Comparison of ENCODE assay signal across 8 mouse cellular contexts in genomic region chrX:74312540-74313464, GRCm38 (mm10). TPM values are rescaled to one million over a fixed set of nuclear protein-coding genes. Genes with fewer than 3 reads are reported as not detected.
A peak's percentile ranks its signal among the peaks of the same experiment; 100 is the strongest.
DNase-seq lines count a peak whose midpoint lies in the region; ATAC-seq and TF ChIP-seq lines count a peak whose summit lies in the region.

Gene Fam50a, plus strand, starts transcription at chrX:74313033.

- 15% methylated on average over 56 of the region's 59 CpGs for WGBS in lung, embryonic 16.5 days
- 7% methylated on average over 59 of the region's 59 CpGs for WGBS in thymus, adult 2 months

- TF ChIP-seq POLR2A in thymus, adult 2 months (IDR thresholded peaks at IDR 0.05; ENCODE audit: control insufficient read depth, extremely low read depth, insufficient read depth, low read length, poor library complexity), result no peak

- no peak for TF ChIP-seq CTCF in thymus, adult 2 months (IDR thresholded peaks at IDR 0.05; ENCODE audit: borderline replicate concordance, control insufficient read depth, extremely low read depth, insufficient read depth, low read length, poor library complexity)

- no peaks in the 10 kb centered on the region for H3K27me3 ChIP-seq in lung, embryonic 16.5 days (ENCODE audit: control insufficient read depth, insufficient read depth, low read depth, low read length)
- H3K27me3 ChIP-seq in thymus, adult 2 months (ENCODE audit: control insufficient read depth, insufficient read depth, low read length), result no peaks in the 10 kb centered on the region

- peak within 1 kb of the TSS; percentile 78 for H3K27ac ChIP-seq in lung, embryonic 16.5 days (ENCODE audit: low read length)
- H3K27ac ChIP-seq in thymus, adult 2 months (ENCODE audit: control insufficient read depth, insufficient read depth, low read length), result peak within 1 kb of the TSS; percentile 85

- no peaks in the 10 kb centered on the region for H3K9me3 ChIP-seq in lung, embryonic 16.5 days (ENCODE audit: control insufficient read depth, low read length)

- H3K9ac ChIP-seq in lung, embryonic 16.5 days (ENCODE audit: low read length), result peak within 1 kb of the TSS; percentile 81

- peak within 1 kb of the TSS; percentile 70 for H3K4me2 ChIP-seq in lung, embryonic 16.5 days (ENCODE audit: low read depth, low read length)

- H3K36me3 ChIP-seq in lung, embryonic 16.5 days (ENCODE audit: control insufficient read depth, insufficient read depth, low read length), result peaks cover 12% of the 10 kb centered on the region; the same call in 1 of the 2 replicates
- H3K36me3 ChIP-seq in thymus, adult 2 months (ENCODE audit: control insufficient read depth, insufficient read depth, low read length), result peaks cover 11% of the 10 kb centered on the region; the same call in 1 of the 2 replicates

- peak within 1 kb of the TSS; percentile 68 for H3K4me3 ChIP-seq in lung, embryonic 16.5 days (ENCODE audit: low read length)
- peak within 1 kb of the TSS; percentile 93 for H3K4me3 ChIP-seq in thymus, adult 2 months (ENCODE audit: control insufficient read depth, insufficient read depth, low read length)

- DNase-seq in Muller cell, postnatal 12 days (ENCODE audit: inconsistent ontology term), result peak; percentile 83
- DNase-seq in cerebellum, adult 9-10 months, result peak; percentile 84
- DNase-seq in layer of hippocampus, adult 9-11 months, result peak; percentile 93
- peak; percentile 78 for DNase-seq in ovary, adult 18-20 months (ENCODE audit: low spot score)
- peak; percentile 87 for DNase-seq in thymus, adult 2 months

- H3K4me1 ChIP-seq in lung, embryonic 16.5 days (replicated peaks; ENCODE audit: control insufficient read depth, insufficient read depth, low read length), result peaks cover 3% of the 10 kb centered on the region
- peaks cover 15% of the 10 kb centered on the region for H3K4me1 ChIP-seq in thymus, adult 2 months (replicated peaks; ENCODE audit: control insufficient read depth, insufficient read depth, low read length)

- ATAC-seq in frontal cortex, adult (ENCODE audit: low TSS enrichment), result peak; percentile 97
- ATAC-seq in hematopoietic stem cell, adult 5-6 weeks (replicated peaks in 1 of 2; ENCODE audit: insufficient read depth in 1 of 2, low FRiP score in 2 of 2, low TSS enrichment in 1 of 2, low read depth in 1 of 2, poor library complexity in 2 of 2, severe bottlenecking in 2 of 2), result peak; percentile 96 to 99
- ATAC-seq in lung, embryonic 16.5 days (ENCODE audit: low read depth), result peak; percentile 98

RNA-seq across cellular contexts. Expression of gene Fam50a, which starts in this region (rescaled TPM):
- 36.0 and 53.9 TPM in 2 replicates for total RNA-seq in hematopoietic stem cell, adult 5-6 weeks (2017)
- 64.9 and 65.6 TPM in 2 replicates for polyA plus RNA-seq in lung, embryonic 16.5 days (2015; fragmentation: Nextera tagmentation; extraction: Ambion mirVana)
- 13.6 and 16.4 TPM in 2 replicates for polyA plus RNA-seq in thymus, adult 2 months (2012; rRNA removed)

Comparison
In these comparisons a context has a peak if more than half of its experiments do, and no peak if none do; other contexts are left out.
1. Peak in every context shown above with its lines: DNase-seq, ATAC-seq, H3K4me3 ChIP-seq and H3K27ac ChIP-seq.